Mouse (Mus musculus) spleen, postnatal 10 days (tissue): ENCODE measurements around the gene Gpha2.

ENCODE experiments used
- DNase-seq, 2 experiments: peaks; one replicate each; pipeline ENCODE4 v3.0.0; 2021 to 2022; ENCODE audit warnings: low spot score in 2 of 2

The Gpha2 gene

DNA sequence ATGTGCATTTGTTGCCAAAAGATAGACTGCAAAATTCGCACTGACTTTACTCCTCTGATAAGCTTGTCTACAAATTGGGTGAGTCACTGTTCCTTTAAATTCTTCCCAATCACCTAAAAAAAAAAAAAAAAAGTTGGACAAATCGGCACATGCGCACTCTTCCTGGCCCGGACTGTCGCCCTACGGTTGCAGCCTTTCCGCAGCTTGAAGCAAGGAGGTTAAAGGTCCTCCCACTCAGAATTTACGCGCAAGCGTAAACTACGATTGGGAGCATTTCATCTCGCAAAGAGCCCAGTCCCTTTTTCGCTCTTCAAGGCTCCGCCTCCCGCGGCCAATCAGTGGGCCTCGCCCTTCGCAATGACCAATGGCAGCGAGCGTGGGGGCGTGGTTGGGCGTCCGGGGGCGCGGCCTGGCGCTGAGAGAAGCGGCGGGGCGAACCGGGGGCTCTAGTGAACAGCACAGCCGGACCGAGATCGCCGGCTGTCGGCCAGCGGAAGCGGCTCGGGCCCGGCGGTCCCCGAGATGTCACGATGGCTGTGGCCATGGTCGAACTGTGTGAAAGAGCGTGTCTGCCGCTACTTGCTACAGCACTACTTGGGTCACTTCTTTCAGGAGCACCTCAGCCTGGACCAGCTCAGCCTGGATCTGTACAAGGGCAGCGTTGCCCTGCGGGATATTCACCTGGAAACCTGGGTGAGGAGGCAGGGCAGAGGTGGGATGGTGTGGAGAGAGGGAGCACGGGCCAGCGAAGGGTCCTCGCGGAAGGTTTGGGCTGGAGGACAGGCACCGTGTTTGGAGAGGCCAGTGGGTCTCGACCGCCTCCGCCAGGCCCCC lies 15.3 kb downstream of the Gpha2 start, which contains the start of gene Atg2a:
Gene Atg2a (plus strand): TSS at position 395 of the 834 bp plus-strand sequence.
- DNase-seq: peak; percentile 96 to 99

GRCm38 (mm10) chr19:6242281-6242680 lies 16.1 kb downstream of the Gpha2 start:
- peak; percentile 56 to 79 for DNase-seq

DNA sequence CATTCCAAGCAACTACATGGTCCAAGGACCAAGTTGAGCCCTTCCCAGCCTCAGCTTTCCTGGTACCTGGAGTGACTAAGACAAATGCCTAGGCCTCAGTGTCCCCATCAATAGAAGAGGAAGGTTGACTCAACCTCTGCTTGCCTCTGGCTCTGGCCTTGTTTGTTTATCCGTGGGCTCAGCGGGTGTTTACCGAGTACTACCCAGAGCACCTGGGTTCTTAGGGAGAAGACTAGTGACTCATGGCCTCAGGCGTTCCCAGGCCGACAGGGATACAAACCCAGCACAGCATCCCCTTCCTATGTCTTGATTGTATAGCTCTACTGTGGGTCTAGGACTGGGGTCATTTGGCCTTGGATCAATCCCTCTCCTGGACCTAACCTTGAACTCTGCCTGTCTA lies 17.0 kb downstream of the Gpha2 start:
- DNase-seq: no peak

DNA sequence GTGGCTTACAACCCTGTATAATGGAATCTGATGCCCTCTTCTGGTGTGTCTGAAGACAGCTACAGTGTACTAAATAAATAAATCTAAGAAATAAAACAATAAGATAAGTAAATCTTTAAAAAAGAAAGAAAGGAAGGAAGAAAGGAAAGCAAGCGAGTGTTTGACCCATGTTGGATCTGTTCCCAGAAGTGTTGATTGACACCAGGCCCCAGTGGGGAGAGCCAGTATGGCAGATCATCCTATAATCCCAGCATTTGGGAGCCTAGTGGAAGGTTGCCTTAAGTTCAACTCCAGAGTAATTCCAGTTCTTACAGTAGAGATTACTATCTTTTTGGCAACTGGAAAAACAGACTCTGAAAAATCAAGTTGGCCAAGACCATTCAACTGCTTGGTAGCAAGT lies 19.6 kb downstream of the Gpha2 start:
- DNase-seq: no peak

DNA sequence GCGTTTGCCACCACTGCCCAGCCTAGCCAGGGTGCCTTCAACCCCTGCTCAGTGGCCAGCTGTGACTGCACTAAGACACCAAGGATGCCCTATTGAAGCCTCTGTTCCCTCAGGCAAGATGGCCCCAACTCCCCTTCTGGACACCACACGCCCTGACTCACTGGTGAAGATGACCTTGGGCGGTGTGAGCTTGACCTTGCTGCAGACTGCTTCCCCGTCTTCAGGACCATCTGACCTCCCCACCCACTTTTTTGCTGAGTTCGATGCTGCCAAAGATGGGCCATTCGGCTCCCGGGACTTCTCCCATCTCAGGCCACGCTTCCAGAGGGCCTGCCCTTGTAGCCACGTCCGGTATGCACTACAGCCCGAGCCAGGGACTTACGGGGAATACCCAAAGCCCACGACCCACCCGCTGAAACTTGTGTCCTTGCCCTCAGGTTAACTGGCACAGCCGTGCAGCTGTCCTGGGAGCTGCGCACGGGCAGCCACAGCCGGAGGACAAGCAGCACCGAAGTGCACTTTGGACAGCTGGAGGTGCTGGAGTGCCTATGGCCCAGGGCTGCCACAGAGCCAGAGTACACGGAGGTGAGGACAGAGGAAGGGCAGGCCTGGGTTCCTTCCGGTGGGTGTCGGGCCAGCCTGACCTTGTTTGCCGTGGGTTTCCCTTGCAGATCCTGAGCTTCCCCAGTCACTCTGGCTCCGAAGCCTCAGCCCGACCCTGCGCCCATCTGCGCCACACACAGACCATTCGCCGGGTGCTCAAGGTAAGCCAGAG lies 21.5 kb downstream of the Gpha2 start:
- DNase-seq: no peak

DNA sequence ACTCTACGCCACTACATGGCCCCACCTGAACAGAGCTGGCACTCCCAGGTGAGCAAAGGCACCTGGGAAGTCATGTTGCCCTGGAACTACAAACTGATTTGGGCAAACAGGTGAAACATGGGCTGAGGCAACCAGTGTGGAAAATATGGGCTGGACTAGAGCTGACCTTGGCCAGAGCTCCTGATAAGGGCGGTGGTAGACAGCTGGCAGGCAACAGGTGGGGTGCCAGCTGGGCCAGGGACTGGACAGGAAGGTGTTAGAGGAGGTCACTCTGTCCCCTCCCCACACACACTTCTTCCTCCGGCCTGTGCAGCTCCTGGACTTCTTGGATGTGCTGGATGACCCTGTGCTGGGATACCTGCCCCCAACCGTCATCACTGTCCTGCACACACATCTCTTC lies 26.8 kb downstream of the Gpha2 start:
- no peak for DNase-seq

DNA sequence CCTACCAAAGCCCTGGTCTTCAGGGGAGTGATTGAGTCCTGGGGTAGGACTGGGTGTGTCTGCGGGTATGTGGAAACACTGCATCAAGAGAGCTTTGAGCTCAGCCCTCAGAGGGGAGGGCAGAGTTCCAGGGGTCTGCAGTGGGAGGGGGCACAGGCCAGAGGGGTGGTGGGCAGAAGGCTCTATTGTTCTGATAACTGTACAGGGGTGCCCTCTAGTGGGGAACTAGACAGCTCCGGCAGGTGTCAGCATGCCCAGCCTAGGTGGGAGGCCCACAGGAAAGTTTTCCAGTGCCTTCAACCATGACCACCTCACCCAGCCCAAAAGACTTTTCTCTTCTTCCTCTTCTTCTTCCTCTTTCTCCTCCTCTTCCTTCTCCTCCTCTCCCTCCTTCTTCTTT lies 34.2 kb downstream of the Gpha2 start:
- DNase-seq: peak in 1 of 2 experiments; percentile 57

DNA sequence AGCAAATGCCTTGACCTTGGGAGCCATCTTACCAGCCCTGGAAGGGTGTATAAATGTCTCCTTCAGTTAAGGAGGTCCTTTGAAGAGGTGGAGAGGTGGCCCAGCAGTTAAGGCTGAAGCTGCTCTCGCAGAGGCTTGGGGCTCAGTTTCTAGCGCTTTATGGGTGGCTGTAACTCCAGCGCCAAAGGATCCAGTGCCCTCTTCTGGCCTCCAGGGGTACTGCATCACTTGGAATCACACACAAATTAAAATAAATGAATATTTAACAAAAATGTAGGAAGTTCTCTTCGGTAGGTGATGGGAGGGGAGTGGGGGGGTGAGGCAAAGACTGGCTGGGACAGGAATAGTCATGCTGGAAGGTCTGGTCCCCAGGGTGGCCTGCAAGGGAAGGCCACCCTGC lies 34.8 kb downstream of the Gpha2 start:
- no peak for DNase-seq

GRCm38 (mm10) chr19:6261379-6261778 lies 35.2 kb downstream of the Gpha2 start:
- DNase-seq: no peak

GRCm38 (mm10) chr19:6262222-6262621 lies 36.0 kb downstream of the Gpha2 start:
- DNase-seq: peak; percentile 79 to 90

DNA sequence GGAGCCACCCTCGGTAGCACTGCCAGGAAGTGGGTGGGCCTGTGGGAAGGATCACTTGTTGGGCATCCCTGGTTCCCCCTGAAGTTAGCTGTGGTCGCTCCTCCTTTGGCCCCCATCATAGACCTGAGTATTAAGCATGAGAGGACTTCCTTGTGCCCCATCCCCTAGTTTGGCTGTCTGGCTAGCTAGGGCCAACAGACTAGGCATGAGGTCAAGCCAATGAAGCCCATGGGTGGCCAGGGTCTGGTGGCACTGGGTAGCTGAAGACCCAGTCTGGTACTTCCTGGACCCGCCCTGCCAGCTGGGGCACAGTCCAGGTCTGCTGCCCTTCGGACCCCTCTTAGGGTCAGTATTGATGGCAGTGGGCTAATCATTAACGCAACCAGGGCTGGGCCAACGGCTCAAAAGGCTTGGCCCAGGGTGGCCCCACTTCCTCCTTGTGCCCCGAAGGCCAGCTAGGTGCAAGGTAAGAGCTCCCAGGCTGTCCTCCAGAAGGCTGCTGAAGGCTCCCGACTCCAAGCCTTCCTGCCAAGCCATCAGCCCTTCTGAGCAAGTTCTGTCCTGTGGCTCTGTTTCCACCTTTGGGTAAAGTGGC lies 36.8 kb downstream of the Gpha2 start:
- no peak for DNase-seq

DNA sequence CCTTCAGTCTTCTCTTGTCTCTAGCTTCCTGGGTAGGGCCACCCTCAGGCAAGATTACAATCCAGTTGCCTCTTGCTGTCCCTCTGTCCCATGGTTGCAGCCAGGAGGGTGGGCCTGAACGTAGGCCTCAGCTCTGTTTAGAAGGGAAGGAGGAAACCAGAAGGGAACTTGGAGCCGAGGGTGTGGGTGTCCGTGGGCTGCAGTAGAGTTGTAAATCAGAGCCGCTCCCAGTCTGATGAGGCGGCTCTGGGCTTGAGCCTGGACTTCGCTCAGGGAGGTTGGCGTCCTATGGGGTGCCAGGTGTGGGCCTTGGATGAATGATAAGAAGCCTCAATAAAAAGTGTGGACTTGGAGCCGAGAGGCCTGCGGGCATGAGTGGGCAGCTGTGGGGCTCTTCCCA lies 38.0 kb downstream of the Gpha2 start:
- no peak for DNase-seq

DNA sequence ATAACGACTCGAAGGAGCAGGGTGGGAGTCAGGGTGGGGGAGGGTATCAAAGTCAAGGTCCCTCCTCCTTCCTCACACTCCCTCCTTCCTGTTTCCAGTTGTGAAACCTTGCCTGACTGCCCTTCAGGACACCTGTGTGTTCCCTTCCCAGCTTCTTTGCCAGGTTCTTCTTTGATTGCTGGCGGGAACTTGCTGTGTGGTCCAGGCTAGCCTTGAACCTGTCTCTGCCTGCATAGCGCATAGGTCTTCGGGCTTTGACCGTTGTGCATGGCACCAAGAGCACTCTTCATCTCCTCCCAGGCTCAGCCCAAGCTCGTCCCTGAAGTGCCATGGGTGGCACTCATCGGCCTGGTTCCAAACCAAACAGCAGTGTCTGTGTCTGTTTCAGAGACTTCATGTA lies 38.8 kb downstream of the Gpha2 start:
- no peak for DNase-seq

DNA sequence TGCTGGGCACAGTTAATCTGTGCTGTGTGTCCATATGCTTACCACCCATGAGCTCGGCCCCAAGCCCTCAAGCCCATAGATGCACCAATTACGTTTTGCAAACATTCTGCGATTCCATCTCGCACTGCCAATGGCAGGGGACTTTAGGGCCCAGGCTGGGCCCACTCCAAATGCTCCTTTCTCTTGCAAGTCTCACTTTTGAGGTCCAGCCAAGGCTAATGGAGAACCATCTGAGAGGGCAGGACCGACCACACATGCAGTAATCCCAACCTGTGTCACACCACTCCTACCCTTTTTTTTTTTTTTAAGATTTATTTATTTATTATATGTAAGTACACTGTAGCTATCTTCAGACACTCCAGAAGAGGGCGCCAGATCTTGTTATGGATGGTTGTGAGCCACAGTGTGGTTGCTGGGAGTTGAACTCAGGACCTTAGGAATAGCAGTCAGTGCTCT lies 39.6 kb downstream of the Gpha2 start:
- DNase-seq: no peak

- DNase-seq: no peak
These were observed 41.4 kb downstream of the Gpha2 start for GRCm38 (mm10) chr19:6267306-6268169.

- peak; percentile 92 to 93 for DNase-seq
These were observed 42.0 kb downstream of the Gpha2 start for GRCm38 (mm10) chr19:6268170-6268528.

DNA sequence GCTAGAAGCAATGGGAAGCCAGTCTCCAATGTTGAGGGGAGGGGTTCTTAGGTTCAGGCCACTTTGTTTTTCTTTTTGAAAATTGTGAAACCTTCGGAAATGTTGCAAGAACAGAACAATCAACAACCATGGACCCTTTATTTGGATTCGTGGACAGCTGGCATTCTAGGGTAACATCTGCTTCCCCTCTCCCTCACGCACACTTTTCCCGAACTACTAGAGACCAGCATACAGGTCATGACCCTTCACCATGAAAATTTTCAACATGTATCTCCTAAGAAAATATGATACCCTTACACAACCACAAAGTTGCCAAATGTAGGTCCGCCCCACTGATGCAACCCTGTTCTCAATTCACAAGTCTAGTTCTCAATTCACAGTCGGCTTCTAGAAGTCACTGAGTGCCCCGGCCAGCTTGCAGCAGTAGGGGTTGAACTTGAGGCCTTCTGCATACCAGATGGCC lies 42.5 kb downstream of the Gpha2 start:
- DNase-seq: no peak

DNA sequence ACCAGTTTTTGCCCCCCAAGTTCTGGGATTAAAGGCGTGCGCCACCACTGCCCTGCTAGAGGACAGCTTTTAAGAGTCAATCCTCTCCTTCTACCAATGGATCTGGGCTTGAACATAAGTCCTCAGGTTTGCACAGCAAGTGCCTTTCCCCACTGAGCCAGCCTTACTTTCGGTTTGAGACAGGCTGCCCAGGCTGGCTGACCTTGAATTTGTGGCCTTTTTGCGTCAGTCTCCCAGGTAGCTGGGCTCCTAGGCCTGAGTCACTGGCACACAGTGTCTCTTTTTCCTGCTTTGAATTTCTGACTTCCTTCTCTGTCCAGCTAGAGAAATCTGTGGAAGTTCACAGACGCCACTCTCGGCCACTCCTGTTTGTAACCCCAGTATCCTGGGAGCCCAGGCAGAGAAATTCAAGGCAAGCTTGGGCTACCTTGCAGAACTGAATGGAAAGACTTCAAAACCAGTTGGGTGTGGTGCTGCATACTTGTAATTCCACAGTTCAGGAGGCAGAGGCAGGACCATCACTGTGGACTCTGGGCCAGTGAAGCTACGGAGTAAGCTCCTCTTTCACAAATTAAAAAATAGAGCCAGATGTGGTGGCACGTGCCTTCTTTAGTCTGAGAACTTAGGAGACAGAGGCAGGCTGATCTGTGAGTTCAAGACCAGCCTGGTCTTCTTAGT lies 43.8 kb downstream of the Gpha2 start:
- DNase-seq: no peak

GRCm38 (mm10) chr19:6270661-6271060 lies 44.5 kb downstream of the Gpha2 start:
- DNase-seq: no peak

- DNase-seq: no peak
These were observed 45.0 kb downstream of the Gpha2 start for GRCm38 (mm10) chr19:6271206-6271605.

- DNase-seq: no peak
These were observed 45.9 kb downstream of the Gpha2 start for GRCm38 (mm10) chr19:6272053-6272452.
